Mouse (Mus musculus) granulocyte monocyte progenitor cell, adult 5-6 weeks (primary cell): ENCODE data around the gene Cdh5. TPM values are rescaled to one million over a fixed set of nuclear protein-coding genes. Genes with fewer than 3 reads are reported as not detected.

Experiments
- ATAC-seq: replicated peaks from 2 replicates; pipeline ENCODE4 v1.8.0; 2016; ENCODE audit warnings: mild to moderate bottlenecking, moderate TSS enrichment, inconsistent platforms; ENCODE audit not compliant: poor library complexity, severe bottlenecking
- total RNA-seq, 2 experiments: library from RNA; stranded (forward) in 1 of 2; stranded (reverse) in 1 of 2; fragments of 200-712, 200-1000 nt in 1 of 2; fragments of >200 nt in 1 of 2; fragmentation: Nextera tagmentation in 1 of 2; gene quantifications; 2 replicates each; pipeline ENCODE4 v1.2.3; 2014 to 2017

The Cdh5 gene
- total RNA-seq, 2 experiments from 2014 or later = not detected

GRCm38 (mm10) chr8:104186827-104187226, 85.4 kb downstream of the Cdh5 start:
- no peak for ATAC-seq

DNA sequence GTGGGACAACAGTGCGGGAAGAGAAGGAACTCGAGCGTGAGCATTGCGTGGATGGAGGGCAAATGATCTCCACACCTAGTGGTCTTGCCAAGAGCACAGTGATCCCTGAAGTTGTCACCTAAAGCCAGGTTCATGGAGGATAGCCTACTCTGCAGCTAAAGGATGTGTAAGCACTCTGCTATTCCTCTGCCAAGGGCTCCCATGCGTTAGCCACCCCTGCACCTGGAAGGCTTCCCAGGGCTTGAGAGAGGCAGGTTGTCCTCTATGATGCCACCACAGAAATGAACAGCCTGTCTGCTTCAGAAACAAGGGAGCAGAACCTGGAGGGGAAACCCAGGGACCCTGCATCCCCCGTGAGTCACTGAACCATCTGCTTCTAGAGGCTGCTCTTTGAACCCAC, 86.2 kb downstream of the Cdh5 start:
- no peak for ATAC-seq

DNA sequence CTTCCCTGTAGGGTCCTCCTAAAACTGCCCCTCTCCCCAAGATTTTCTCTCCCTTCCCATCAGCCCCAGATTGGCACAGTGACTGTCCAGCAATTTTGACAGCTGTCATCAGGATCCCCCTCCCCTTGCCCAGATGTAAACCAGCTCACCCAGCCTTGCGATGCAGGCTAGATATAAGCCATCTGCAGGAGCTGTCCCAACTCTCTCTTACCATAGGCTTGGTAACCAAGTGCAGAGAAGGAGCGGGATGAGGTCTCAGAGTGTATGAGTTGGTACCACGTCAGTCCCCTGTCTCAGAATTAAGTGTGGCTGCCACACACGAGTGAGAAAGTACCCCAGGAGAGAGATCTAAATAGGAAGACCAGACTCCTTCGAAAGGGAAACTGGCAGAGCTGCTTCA, 87.0 kb downstream of the Cdh5 start:
- no peak for ATAC-seq

- ATAC-seq = no peak
Measured at GRCm38 (mm10) chr8:104190777-104191468, 89.5 kb downstream of the Cdh5 start.

- ATAC-seq = no peak
Measured at GRCm38 (mm10) chr8:104191496-104191895, 90.1 kb downstream of the Cdh5 start.

Other genes starting within 250 kb of the Cdh5 start
- gene Bean1, start 68.8 kb downstream of the Cdh5 start, total RNA-seq (2014; fragmentation: Nextera tagmentation) = not detected in 2 replicates
- gene Bean1, start 68.8 kb downstream of the Cdh5 start, total RNA-seq (2017) = not detected in 2 replicates
- 11.2 and 15.4 TPM in 2 replicates for gene Tk2, start 146.9 kb downstream of the Cdh5 start, total RNA-seq (2014; fragmentation: Nextera tagmentation)
- gene Tk2, start 146.9 kb downstream of the Cdh5 start, total RNA-seq (2017) = 11.7 and 12.6 TPM in 2 replicates
- 45.2 and 50.6 TPM in 2 replicates for gene Cklf, start 149.2 kb downstream of the Cdh5 start, total RNA-seq (2014; fragmentation: Nextera tagmentation)
- gene Cklf, start 149.2 kb downstream of the Cdh5 start, total RNA-seq (2017) = 13.5 and 17.9 TPM in 2 replicates
- not detected in 2 replicates for gene Cmtm2a, start 191.6 kb downstream of the Cdh5 start, total RNA-seq (2014; fragmentation: Nextera tagmentation)
- gene Cmtm2a, start 191.6 kb downstream of the Cdh5 start, total RNA-seq (2017) = not detected in 2 replicates
- gene Gm45711, start 208.5 kb downstream of the Cdh5 start, total RNA-seq (2014; fragmentation: Nextera tagmentation) = not detected in 2 replicates
- gene Gm45711, start 208.5 kb downstream of the Cdh5 start, total RNA-seq (2017) = not detected in 2 replicates
- not detected in 2 replicates for gene Cmtm1, start 208.5 kb downstream of the Cdh5 start, total RNA-seq (2014; fragmentation: Nextera tagmentation)
- gene Cmtm1, start 208.5 kb downstream of the Cdh5 start, total RNA-seq (2017) = not detected in 2 replicates
- gene Gm11020, start 219.9 kb downstream of the Cdh5 start, total RNA-seq (2014; fragmentation: Nextera tagmentation) = not detected in 2 replicates
- gene Gm11020, start 219.9 kb downstream of the Cdh5 start, total RNA-seq (2017) = not detected in 2 replicates
- gene Cmtm2b, start 220.6 kb downstream of the Cdh5 start, total RNA-seq (2014; fragmentation: Nextera tagmentation) = not detected in 2 replicates
- gene Cmtm2b, start 220.6 kb downstream of the Cdh5 start, total RNA-seq (2017) = not detected in 2 replicates
- 37.4 and 54.3 TPM in 2 replicates for gene Cmtm3, start 237.8 kb downstream of the Cdh5 start, total RNA-seq (2014; fragmentation: Nextera tagmentation)
- 16.2 and 18.6 TPM in 2 replicates for gene Cmtm3, start 237.8 kb downstream of the Cdh5 start, total RNA-seq (2017)